Mouse (Mus musculus): ENCODE results near the gene Rpl3. TPM values are rescaled to one million over a fixed set of nuclear protein-coding genes. Genes with fewer than 3 reads are reported as not detected.

Gene Rpl3
- polyA plus RNA-seq, 1 experiment from 2014 or later, result 1,049 TPM

GRCm38 (mm10) chr15:80070095-80070644 is 21.5 kb downstream of the Rpl3 start:
- no peaks in the 10 kb centered on the region for H3K27me3 ChIP-seq (ENCODE audit: control insufficient read depth, insufficient read depth, low read depth, low read length)
- H3K36me3 ChIP-seq (ENCODE audit: control insufficient read depth, insufficient read depth, low read length), result no peaks in the 10 kb centered on the region
- WGBS, result 50% methylated on average over 8 of the region's 8 CpGs
- no peaks in the 10 kb centered on the region; the same call in 1 of the 2 replicates for H3K4me1 ChIP-seq (replicated peaks; ENCODE audit: control insufficient read depth, insufficient read depth, low read length)
- H3K9ac ChIP-seq (ENCODE audit: low read length), result no peak overlapping the region
- H3K4me3 ChIP-seq (ENCODE audit: low read length), result no peak overlapping the region
- no peak for ATAC-seq (ENCODE audit: low read depth)
- H3K9me3 ChIP-seq (ENCODE audit: control insufficient read depth, low read length), result no peaks in the 10 kb centered on the region
- H3K27ac ChIP-seq (ENCODE audit: low read length), result 0 out of 2 replicates have a peak overlapping the region, but pooled peaks have one; percentile 21
- H3K4me2 ChIP-seq (ENCODE audit: low read depth, low read length), result no peak overlapping the region

GRCm38 (mm10) chr15:80069171-80069570 is 22.5 kb downstream of the Rpl3 start:
- Histone ChIP-seq H3K4me3 (ENCODE audit: low read length) (no peak overlapping the region), H3K27ac (ENCODE audit: low read length) (no peak overlapping the region), H3K36me3 (ENCODE audit: control insufficient read depth, insufficient read depth, low read length) (no peaks in the 10 kb centered on the region), H3K9ac (ENCODE audit: low read length) (no peak overlapping the region), H3K4me1 (replicated peaks; ENCODE audit: control insufficient read depth, insufficient read depth, low read length) (no peaks in the 10 kb centered on the region; the same call in 1 of the 2 replicates), H3K4me2 (ENCODE audit: low read depth, low read length) (no peak overlapping the region), H3K9me3 (ENCODE audit: control insufficient read depth, low read length) (no peaks in the 10 kb centered on the region), H3K27me3 (ENCODE audit: control insufficient read depth, insufficient read depth, low read depth, low read length) (no peaks in the 10 kb centered on the region)
- 39% methylated on average over 4 of the region's 4 CpGs for WGBS
- no peak for ATAC-seq (ENCODE audit: low read depth)

GRCm38 (mm10) chr15:80066538-80066937 is 25.1 kb downstream of the Rpl3 start:
- H3K4me1 ChIP-seq (replicated peaks; ENCODE audit: control insufficient read depth, insufficient read depth, low read length), result peaks cover 8% of the 10 kb centered on the region
- H3K36me3 ChIP-seq (ENCODE audit: control insufficient read depth, insufficient read depth, low read length), result no peaks in the 10 kb centered on the region
- no peak for ATAC-seq (ENCODE audit: low read depth)
- H3K4me2 ChIP-seq (ENCODE audit: low read depth, low read length), result no peak overlapping the region
- no peak overlapping the region for H3K27ac ChIP-seq (ENCODE audit: low read length)
- H3K9ac ChIP-seq (ENCODE audit: low read length), result no peak overlapping the region
- H3K9me3 ChIP-seq (ENCODE audit: control insufficient read depth, low read length), result no peaks in the 10 kb centered on the region
- H3K27me3 ChIP-seq (ENCODE audit: control insufficient read depth, insufficient read depth, low read depth, low read length), result no peaks in the 10 kb centered on the region; the same call in 1 of the 2 replicates
- H3K4me3 ChIP-seq (ENCODE audit: low read length), result no peak overlapping the region
- 55% methylated on average over 3 of the region's 3 CpGs for whole genome bisulfite sequencing

- H3K9ac ChIP-seq (ENCODE audit: low read length), result no peak overlapping the region
- WGBS, result 14% methylated on average over 13 of the region's 13 CpGs
- no peaks in the 10 kb centered on the region; the same call in 1 of the 2 replicates for H3K27me3 ChIP-seq (ENCODE audit: control insufficient read depth, insufficient read depth, low read depth, low read length)
- H3K9me3 ChIP-seq (ENCODE audit: control insufficient read depth, low read length), result no peaks in the 10 kb centered on the region
- H3K36me3 ChIP-seq (ENCODE audit: control insufficient read depth, insufficient read depth, low read length), result no peaks in the 10 kb centered on the region
- H3K4me2 ChIP-seq (ENCODE audit: low read depth, low read length), result no peak overlapping the region
- no peak overlapping the region for H3K27ac ChIP-seq (ENCODE audit: low read length)
- no peak overlapping the region for H3K4me3 ChIP-seq (ENCODE audit: low read length)
- peaks cover 9% of the 10 kb centered on the region for H3K4me1 ChIP-seq (replicated peaks; ENCODE audit: control insufficient read depth, insufficient read depth, low read length)
- 0 out of 2 replicates have a peak, but pooled peaks have one; percentile 39 for ATAC-seq (ENCODE audit: low read depth)
Observed at GRCm38 (mm10) chr15:80065414-80065813, 26.3 kb downstream of the Rpl3 start.

- ATAC-seq (ENCODE audit: low read depth), result no peak
- WGBS, result 55% methylated on average over 5 of the region's 5 CpGs
- no peaks in the 10 kb centered on the region for H3K9me3 ChIP-seq (ENCODE audit: control insufficient read depth, low read length)
- H3K27me3 ChIP-seq (ENCODE audit: control insufficient read depth, insufficient read depth, low read depth, low read length), result no peaks in the 10 kb centered on the region; the same call in 1 of the 2 replicates
- no peak overlapping the region for H3K27ac ChIP-seq (ENCODE audit: low read length)
- H3K4me2 ChIP-seq (ENCODE audit: low read depth, low read length), result no peak overlapping the region
- H3K9ac ChIP-seq (ENCODE audit: low read length), result no peak overlapping the region
- no peak overlapping the region for H3K4me3 ChIP-seq (ENCODE audit: low read length)
- H3K36me3 ChIP-seq (ENCODE audit: control insufficient read depth, insufficient read depth, low read length), result no peaks in the 10 kb centered on the region
- H3K4me1 ChIP-seq (replicated peaks; ENCODE audit: control insufficient read depth, insufficient read depth, low read length), result peaks cover 9% of the 10 kb centered on the region
Observed at GRCm38 (mm10) chr15:80064965-80065364, 26.7 kb downstream of the Rpl3 start.

- ATAC-seq (ENCODE audit: low read depth), result 0 out of 2 replicates have a peak, but pooled peaks have one; percentile 14
- no peak overlapping the region for H3K27ac ChIP-seq (ENCODE audit: low read length)
- WGBS, result 35% methylated on average over 5 of the region's 5 CpGs
Observed at GRCm38 (mm10) chr15:80062821-80063220, 28.8 kb downstream of the Rpl3 start.

GRCm38 (mm10) chr15:80062339-80062738 is 29.3 kb downstream of the Rpl3 start:
- H3K9me3 ChIP-seq (ENCODE audit: control insufficient read depth, low read length), result no peaks in the 10 kb centered on the region
- peaks cover 9% of the 10 kb centered on the region for H3K4me1 ChIP-seq (replicated peaks; ENCODE audit: control insufficient read depth, insufficient read depth, low read length)
- H3K4me3 ChIP-seq (ENCODE audit: low read length), result no peak overlapping the region
- no peak overlapping the region for H3K9ac ChIP-seq (ENCODE audit: low read length)
- 40% methylated on average over 8 of the region's 9 CpGs for WGBS
- H3K36me3 ChIP-seq (ENCODE audit: control insufficient read depth, insufficient read depth, low read length), result no peaks in the 10 kb centered on the region
- H3K4me2 ChIP-seq (ENCODE audit: low read depth, low read length), result no peak overlapping the region
- H3K27me3 ChIP-seq (ENCODE audit: control insufficient read depth, insufficient read depth, low read depth, low read length), result no peaks in the 10 kb centered on the region; the same call in 1 of the 2 replicates
- H3K27ac ChIP-seq (ENCODE audit: low read length), result no peak overlapping the region
- peak; percentile 23; the same call in 1 of the 2 replicates for ATAC-seq (ENCODE audit: low read depth)

More at GRCm38 (mm10) chr15:80062821-80063220, 28.8 kb downstream of the Rpl3 start:
- Histone ChIP-seq H3K4me2 (ENCODE audit: low read depth, low read length) (no peak overlapping the region), H3K4me3 (ENCODE audit: low read length) (no peak overlapping the region), H3K4me1 (replicated peaks; ENCODE audit: control insufficient read depth, insufficient read depth, low read length) (peaks cover 9% of the 10 kb centered on the region), H3K36me3 (ENCODE audit: control insufficient read depth, insufficient read depth, low read length) (no peaks in the 10 kb centered on the region), H3K9ac (ENCODE audit: low read length) (no peak overlapping the region; the same call in 1 of the 2 replicates), H3K27me3 (ENCODE audit: control insufficient read depth, insufficient read depth, low read depth, low read length) (no peaks in the 10 kb centered on the region; the same call in 1 of the 2 replicates), H3K9me3 (ENCODE audit: control insufficient read depth, low read length) (no peaks in the 10 kb centered on the region)

GRCm38 (mm10) chr15:80061071-80061550 is 30.6 kb downstream of the Rpl3 start:
- Histone ChIP-seq H3K9me3 (ENCODE audit: control insufficient read depth, low read length) (no peaks in the 10 kb centered on the region), H3K36me3 (ENCODE audit: control insufficient read depth, insufficient read depth, low read length) (no peaks in the 10 kb centered on the region), H3K9ac (ENCODE audit: low read length) (no peak overlapping the region), H3K4me1 (replicated peaks; ENCODE audit: control insufficient read depth, insufficient read depth, low read length) (peaks cover 9% of the 10 kb centered on the region), H3K27ac (ENCODE audit: low read length) (no peak overlapping the region), H3K4me3 (ENCODE audit: low read length) (no peak overlapping the region), H3K4me2 (ENCODE audit: low read depth, low read length) (no peak overlapping the region), H3K27me3 (ENCODE audit: control insufficient read depth, insufficient read depth, low read depth, low read length) (no peaks in the 10 kb centered on the region; the same call in 1 of the 2 replicates)
- no peak for ATAC-seq (ENCODE audit: low read depth)
- WGBS, result 49% methylated on average over 4 of the region's 4 CpGs

- WGBS, result 86% methylated on average over 8 of the region's 8 CpGs
- ATAC-seq (ENCODE audit: low read depth), result no peak
Observed at GRCm38 (mm10) chr15:80060356-80061070, 31.2 kb downstream of the Rpl3 start.

More at GRCm38 (mm10) chr15:80060356-80061070, 31.2 kb downstream of the Rpl3 start:
- H3K27me3 ChIP-seq (ENCODE audit: control insufficient read depth, insufficient read depth, low read depth, low read length), result no peaks in the 10 kb centered on the region; the same call in 1 of the 2 replicates
- H3K27ac ChIP-seq (ENCODE audit: low read length), result no peak overlapping the region
- no peak overlapping the region for H3K4me3 ChIP-seq (ENCODE audit: low read length)
- no peak overlapping the region for H3K4me2 ChIP-seq (ENCODE audit: low read depth, low read length)
- peaks cover 9% of the 10 kb centered on the region for H3K4me1 ChIP-seq (replicated peaks; ENCODE audit: control insufficient read depth, insufficient read depth, low read length)
- H3K36me3 ChIP-seq (ENCODE audit: control insufficient read depth, insufficient read depth, low read length), result no peaks in the 10 kb centered on the region
- no peak overlapping the region for H3K9ac ChIP-seq (ENCODE audit: low read length)
- no peaks in the 10 kb centered on the region for H3K9me3 ChIP-seq (ENCODE audit: control insufficient read depth, low read length)

All from lung, embryonic 16.5 days (tissue).